Mouse (Mus musculus) CH12.LX (cell line): ENCODE measurements around the gene Hnrnpll. TPM values are rescaled to one million over a fixed set of nuclear protein-coding genes. Genes with fewer than 3 reads are reported as not detected.

ENCODE experiments used
- DNase-seq: peaks from one replicate; pipeline ENCODE4 v3.0.0-alpha.2; 2013; ENCODE audit errors: extremely low read depth
- H3K27ac ChIP-seq: 2 replicates; pipeline ENCODE4 v1.5.1; 2012; ENCODE audit warnings: low read depth, mild to moderate bottlenecking, control low read depth, moderate library complexity; ENCODE audit not compliant: insufficient read depth
- H3K27me3 ChIP-seq: replicated peaks from 2 replicates; pipeline ENCODE3; 2012; ENCODE audit warnings: inconsistent platforms
- H3K36me3 ChIP-seq, 2 experiments: replicated peaks in 1 of 2; 2 replicates each; pipeline versions ENCODE3 to v1.6.1; 2012; ENCODE audit warnings: inconsistent platforms in 1 of 2, low read length in 1 of 2, mild to moderate bottlenecking in 1 of 2, mixed read lengths in 1 of 2, moderate library complexity in 1 of 2; ENCODE audit not compliant: control insufficient read depth in 1 of 2, insufficient read depth in 1 of 2
- H3K4me1 ChIP-seq, 2 experiments: 2 replicates each; pipeline ENCODE4 v1.6.1; 2012; ENCODE audit warnings: inconsistent platforms in 1 of 2, moderate library complexity in 1 of 2; ENCODE audit not compliant: insufficient read depth in 2 of 2, control insufficient read depth in 1 of 2
- H3K4me2 ChIP-seq: 2 replicates; pipeline ENCODE4 v1.6.1; 2012; ENCODE audit warnings: low read depth, mild to moderate bottlenecking, control low read depth; ENCODE audit not compliant: poor library complexity, insufficient read depth, severe bottlenecking
- H3K4me3 ChIP-seq, 3 experiments: fragments of 150-350 bp in 1 of 3; sonication (generic) in 1 of 3; replicated peaks in 1 of 3; 2 replicates each; pipeline versions ENCODE3 to v1.5.1; 2011 to 2012; ENCODE audit warnings: low read depth in 2 of 3, low read length in 2 of 3, mild to moderate bottlenecking in 2 of 3, moderate library complexity in 2 of 3, control low read depth in 1 of 3, improper control_type of control experiment in 1 of 3, inconsistent platforms in 1 of 3, mixed read lengths in 1 of 3; ENCODE audit not compliant: poor library complexity in 1 of 3
- H3K79me2 ChIP-seq: replicated peaks from 2 replicates; pipeline ENCODE4 v1.6.1; 2012; ENCODE audit warnings: mild to moderate bottlenecking, moderate library complexity; ENCODE audit not compliant: control insufficient read depth, poor library complexity, insufficient read depth, severe bottlenecking; ENCODE audit errors: extremely low read depth
- H3K9ac ChIP-seq: 2 replicates; pipeline ENCODE4 v1.6.1; 2012; ENCODE audit warnings: low read depth, mild to moderate bottlenecking, control low read depth, moderate library complexity; ENCODE audit not compliant: insufficient read depth
- H3K9me3 ChIP-seq: replicated peaks from 2 replicates; pipeline ENCODE3; 2012; ENCODE audit warnings: low read length, inconsistent platforms, mixed read lengths
- BHLHE40 ChIP-seq: IDR thresholded peaks from 2 replicates; pipeline ENCODE4 v1.6.1; 2011; ENCODE audit warnings: mild to moderate bottlenecking, low read depth, low read length, improper control_type of control experiment
- CHD1 ChIP-seq: IDR thresholded peaks from 2 replicates; pipeline ENCODE4 v1.6.1; 2012; ENCODE audit warnings: low read depth, low read length, improper control_type of control experiment, inconsistent platforms
- CHD2 ChIP-seq: IDR thresholded peaks from 2 replicates; pipeline ENCODE4 v1.6.1; 2011; ENCODE audit warnings: low read length, improper control_type of control experiment
- EP300 ChIP-seq: IDR thresholded peaks from 2 replicates; pipeline ENCODE4 v1.6.1; 2011; ENCODE audit warnings: low read length, improper control_type of control experiment
- GABPA ChIP-seq: IDR thresholded peaks from 2 replicates; pipeline ENCODE4 v1.6.1; 2012; ENCODE audit warnings: low read depth, low read length, improper control_type of control experiment, inconsistent platforms; ENCODE audit not compliant: insufficient replicate concordance
- JUN ChIP-seq: IDR thresholded peaks from 2 replicates; pipeline ENCODE4 v1.6.1; 2011; ENCODE audit warnings: low read depth, mild to moderate bottlenecking, low read length, improper control_type of control experiment, moderate library complexity; ENCODE audit not compliant: insufficient read depth
- JUND ChIP-seq: conservative IDR thresholded peaks from 2 replicates; pipeline ENCODE4 v1.6.1; 2011; ENCODE audit warnings: low read depth, low read length, improper control_type of control experiment
- KAT2A ChIP-seq: IDR thresholded peaks from 2 replicates; pipeline ENCODE4 v1.6.1; 2012; ENCODE audit warnings: low read length, improper control_type of control experiment, inconsistent platforms; ENCODE audit not compliant: insufficient replicate concordance
- MAFK ChIP-seq: IDR thresholded peaks from 2 replicates; pipeline ENCODE4 v1.6.1; 2011; ENCODE audit warnings: low read length, improper control_type of control experiment; ENCODE audit not compliant: insufficient replicate concordance
- MAX ChIP-seq: IDR thresholded peaks from 2 replicates; pipeline ENCODE4 v1.6.1; 2011; ENCODE audit warnings: low read length, improper control_type of control experiment
- MEF2A ChIP-seq: IDR thresholded peaks from 2 replicates; pipeline ENCODE4 v1.6.1; 2014; ENCODE audit warnings: low read depth, mild to moderate bottlenecking, inconsistent platforms, low read length, improper control_type of control experiment, borderline replicate concordance
- MXI1 ChIP-seq: IDR thresholded peaks from 2 replicates; pipeline ENCODE4 v1.6.1; 2011; ENCODE audit warnings: mild to moderate bottlenecking, low read depth, low read length, improper control_type of control experiment
- NELFE ChIP-seq: IDR thresholded peaks from 2 replicates; pipeline ENCODE4 v1.6.1; 2011; ENCODE audit warnings: low read depth, low read length, improper control_type of control experiment
- PAX5 ChIP-seq: IDR thresholded peaks from 2 replicates; pipeline ENCODE4 v1.6.1; 2012; ENCODE audit warnings: low read length, inconsistent platforms, mixed read lengths
- POLR2A ChIP-seq: IDR thresholded peaks from 2 replicates; pipeline ENCODE4 v1.6.1; 2011; ENCODE audit warnings: low read depth, mild to moderate bottlenecking, improper control_type of control experiment, low read length
- POLR2AphosphoS2 ChIP-seq: IDR thresholded peaks from 2 replicates; pipeline ENCODE4 v1.6.1; 2011; ENCODE audit warnings: low read depth, low read length, improper control_type of control experiment
- TBP ChIP-seq: conservative IDR thresholded peaks from 2 replicates; pipeline ENCODE4 v1.6.1; 2011; ENCODE audit warnings: low read depth, low read length, improper control_type of control experiment
- TCF12 ChIP-seq: IDR thresholded peaks from 2 replicates; pipeline ENCODE4 v1.6.1; 2014; ENCODE audit warnings: low read depth, mild to moderate bottlenecking, inconsistent platforms, low read length, improper control_type of control experiment
- UBTF ChIP-seq: IDR thresholded peaks from 2 replicates; pipeline ENCODE4 v1.6.1; 2012; ENCODE audit warnings: low read depth, mild to moderate bottlenecking, inconsistent platforms, low read length, improper control_type of control experiment, moderate library complexity
- USF1 ChIP-seq: IDR thresholded peaks from 2 replicates; pipeline ENCODE4 v1.6.1; 2014; ENCODE audit warnings: low read depth, mild to moderate bottlenecking, inconsistent platforms, low read length, improper control_type of control experiment
- ZKSCAN1 ChIP-seq: IDR thresholded peaks from 2 replicates; pipeline ENCODE4 v1.6.1; 2012; ENCODE audit warnings: low read depth, inconsistent platforms, low read length, improper control_type of control experiment, borderline replicate concordance
- ZNF384 ChIP-seq: IDR thresholded peaks from 2 replicates; pipeline ENCODE4 v1.6.1; 2012; ENCODE audit warnings: low read depth, low read length, improper control_type of control experiment, inconsistent platforms
- dilution Hi-C: fragments of 300-500 bp; cut with MboI; formaldehyde crosslinking; loops from 2 replicates; pipeline ENCODE4 v1.14.3; 2020; ENCODE audit warnings: low sequenced_read_pairs; ENCODE audit not compliant: extremely low pct_unique_long_range_greater_than_20kb, extremely low pct_ligation_motif_present
- in situ Hi-C: fragments of 300-500 bp; cut with MboI; formaldehyde crosslinking; loops from 3 replicates; pipeline ENCODE4 v1.14.3; 2019; ENCODE audit warnings: low sequenced_read_pairs, low pct_ligation_motif_present, low pct_unique_long_range_greater_than_20kb, mixed read lengths
- polyA plus RNA-seq: library from polyadenylated mRNA; unstranded; fragments of >175 nt; gene quantifications from 2 replicates; pipeline ENCODE4 v1.2.1, GENCODE M21; 2012; ENCODE audit warnings: low read depth; ENCODE audit not compliant: insufficient read length
- total RNA-seq, 2 experiments: library from RNA; depleted of rRNA; stranded (reverse); fragments of 300-350 nt in 1 of 2; fragments of >200 nt in 1 of 2; gene quantifications; 2 replicates each; pipeline ENCODE4 v1.2.3; 2012 to 2014

Gene Hnrnpll
- total and polyA plus RNA-seq, 3 experiments: 14.4 to 24.1 (median 22.3) TPM

DNA sequence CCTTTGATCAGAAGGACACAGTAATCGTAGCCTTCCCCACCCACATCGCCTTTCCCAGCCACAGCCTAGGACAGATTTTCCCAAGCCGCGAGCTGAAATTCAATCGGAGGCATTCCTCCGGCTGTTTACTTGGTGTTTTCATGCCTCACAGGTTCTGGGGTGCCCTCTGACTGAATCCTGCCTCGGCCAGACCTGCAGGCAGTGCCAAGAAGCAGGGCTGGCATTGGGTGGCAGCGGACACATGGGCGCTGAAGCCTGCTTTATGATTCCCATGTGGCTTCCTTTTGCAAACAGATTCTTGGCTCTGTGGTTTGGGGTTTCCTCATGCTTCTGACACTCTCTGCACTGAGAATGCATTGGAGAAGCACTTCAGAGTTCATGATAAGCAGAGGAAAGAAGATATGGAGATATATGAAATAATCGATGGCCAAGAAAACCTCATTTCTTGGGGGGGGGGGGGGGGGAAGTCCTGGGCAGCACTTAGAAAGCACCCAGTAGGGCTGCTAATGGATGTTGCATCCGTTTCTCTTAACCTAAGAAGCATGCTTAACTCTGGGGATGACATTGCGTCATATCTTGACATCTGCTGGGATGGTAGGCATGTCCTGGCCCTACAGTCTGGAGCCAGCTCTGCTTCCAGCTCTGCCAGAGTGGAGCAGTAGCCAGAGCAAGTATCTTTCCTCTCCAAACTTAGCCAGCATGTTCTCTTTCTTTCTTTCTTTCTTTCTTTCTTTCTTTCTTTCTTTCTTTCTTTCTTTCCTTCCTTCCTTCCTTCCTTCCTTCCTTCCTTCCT is 70.8 kb downstream of the Hnrnpll start:
- in situ Hi-C loops: no loop called here
- no peak overlapping the region for H3K27ac ChIP-seq
- no peak overlapping the region for H3K9ac ChIP-seq
- no peak overlapping the region for H3K4me2 ChIP-seq
- no peak for DNase-seq
- no peaks in the 10 kb centered on the region for H3K36me3 ChIP-seq
- peaks cover 0 to 19% of the 10 kb centered on the region in 2 experiments; a peak in 2 of 4 replicates for H3K4me1 ChIP-seq
- no peak overlapping the region for H3K4me3 ChIP-seq
- TF ChIP-seq CHD2 (no peak), TBP (no peak), BHLHE40 (no peak), ZKSCAN1 (no peak), KAT2A (no peak), MAX (no peak), MAFK (no peak)
- dilution Hi-C loops: no loop called here
- H3K27me3 ChIP-seq: peaks cover 2% of the 10 kb centered on the region
- no peaks in the 10 kb centered on the region for H3K9me3 ChIP-seq
- no peaks in the 10 kb centered on the region for H3K79me2 ChIP-seq

GRCm38 (mm10) chr17:79990161-79990560 is 72.0 kb downstream of the Hnrnpll start:
- Histone ChIP-seq H3K27ac (no peak overlapping the region), H3K27me3 (peaks cover 2% of the 10 kb centered on the region), H3K4me2 (no peak overlapping the region), H3K9me3 (peaks cover 7% of the 10 kb centered on the region), H3K4me1 (peaks cover 0 to 19% of the 10 kb centered on the region in 2 experiments; a peak in 2 of 4 replicates), H3K4me3 (no peak overlapping the region), H3K36me3 (no peaks in the 10 kb centered on the region), H3K79me2 (no peaks in the 10 kb centered on the region), H3K9ac (no peak overlapping the region)
- dilution Hi-C loops (no loop called here), in situ Hi-C loops (no loop called here)
- no peak for DNase-seq
- TF ChIP-seq MAFK: no peak
- TF ChIP-seq NELFE: no peak
- TF ChIP-seq MEF2A: no peak
- no peak for TF ChIP-seq POLR2AphosphoS2
- TF ChIP-seq ZNF384: no peak
- no peak for TF ChIP-seq CHD1
- TF ChIP-seq MAX: no peak
- TF ChIP-seq POLR2A: no peak
- no peak for TF ChIP-seq TCF12
- TF ChIP-seq MXI1: no peak
- no peak for TF ChIP-seq JUND
- TF ChIP-seq EP300: no peak
- no peak for TF ChIP-seq UBTF
- TF ChIP-seq BHLHE40: no peak
- TF ChIP-seq USF1: no peak
- no peak for TF ChIP-seq GABPA
- TF ChIP-seq JUN: no peak
- no peak for TF ChIP-seq PAX5
